Mouse (Mus musculus) lung, embryonic 16.5 days (tissue): Measurements from ENCODE around the gene Vnn3. TPM values are rescaled to one million over a fixed set of nuclear protein-coding genes. Genes with fewer than 3 reads are reported as not detected.

Experiments
- ATAC-seq: fragments of 200-750 bp; cut with Nextera tagmentation; 2 replicates; pipeline ENCODE4 v1.8.0; 2017; ENCODE audit warnings: low read depth, mild to moderate bottlenecking, moderate library complexity
- H3K27ac ChIP-seq: fragments of 300-500 bp; sonication (generic); 2 replicates; pipeline ENCODE4 v1.5.1; 2014; ENCODE audit warnings: mild to moderate bottlenecking, control low read depth, low read length
- H3K27me3 ChIP-seq: fragments of 300-500 bp; sonication (generic); 2 replicates; pipeline ENCODE4 v1.6.1; 2014; ENCODE audit warnings: low read depth, low read length, mixed read lengths; ENCODE audit not compliant: control insufficient read depth, insufficient read depth
- H3K36me3 ChIP-seq: fragments of 300-500 bp; sonication (generic); 2 replicates; pipeline ENCODE4 v1.6.1; 2014; ENCODE audit warnings: low read length; ENCODE audit not compliant: control insufficient read depth, insufficient read depth
- H3K4me1 ChIP-seq: fragments of 300-500 bp; sonication (generic); replicated peaks from 2 replicates; pipeline ENCODE4 v1.6.1; 2014; ENCODE audit warnings: low read length, mixed read lengths; ENCODE audit not compliant: control insufficient read depth, insufficient read depth
- H3K4me2 ChIP-seq: fragments of 300-500 bp; sonication (generic); 2 replicates; pipeline ENCODE4 v1.6.1; 2014; ENCODE audit warnings: low read depth, low read length, control low read depth
- H3K4me3 ChIP-seq: fragments of 300-500 bp; sonication (generic); 2 replicates; pipeline ENCODE4 v1.5.1; 2014; ENCODE audit warnings: mild to moderate bottlenecking, low read length, control low read depth
- H3K9ac ChIP-seq: fragments of 300-500 bp; sonication (generic); 2 replicates; pipeline ENCODE4 v1.6.1; 2014; ENCODE audit warnings: low read length, control low read depth
- H3K9me3 ChIP-seq: fragments of 300-500 bp; sonication (generic); 2 replicates; pipeline ENCODE4 v1.6.1; 2016; ENCODE audit warnings: low read length; ENCODE audit not compliant: control insufficient read depth
- WGBS: fragments of 180-500 bp; shearing (Covaris S2); extraction: QIAGEN DNeasy Blood & Tissue Kit; methylation state at CpG from one replicate; pipeline ENCODE4 v1.1.7; 2014; 5-methylcytosine and 5-hydroxymethylcytosine counted together
- polyA plus RNA-seq: library from polyadenylated mRNA; unstranded; fragments of >200 nt; fragmentation: Nextera tagmentation; extraction: Ambion mirVana; gene quantifications from 2 replicates; pipeline ENCODE4 v1.2.1, GENCODE M21; 2015

Vnn3 gene
- polyA plus RNA-seq: 0.29 and 0.53 TPM in 2 replicates

- Histone ChIP-seq H3K27me3 (no peaks in the 10 kb centered on the region), H3K4me1 (peaks cover 6% of the 10 kb centered on the region; the same call in 1 of the 2 replicates), H3K27ac (peak within 1 kb of the TSS; percentile 77), H3K4me3 (no peak within 1 kb of the TSS), H3K9ac (no peak within 1 kb of the TSS), H3K4me2 (no peak within 1 kb of the TSS), H3K9me3 (no peaks in the 10 kb centered on the region), H3K36me3 (no peaks in the 10 kb centered on the region)
- ATAC-seq: no peak
- WGBS: 41% methylated on average over 4 of the region's 4 CpGs
These were observed at the start of gene Vnn3 for GRCm38 (mm10) chr10:23851228-23851912. TSS of gene Vnn3 (plus strand) at chr10:23851462.

- no peaks in the 10 kb centered on the region for H3K9me3 ChIP-seq
- H3K27ac ChIP-seq: no peak overlapping the region
- H3K9ac ChIP-seq: no peak overlapping the region
- H3K4me3 ChIP-seq: no peak overlapping the region
- no peaks in the 10 kb centered on the region for H3K27me3 ChIP-seq
- H3K4me1 ChIP-seq: peaks cover 9% of the 10 kb centered on the region
- no peak for ATAC-seq
- H3K4me2 ChIP-seq: no peak overlapping the region
- H3K36me3 ChIP-seq: peaks cover 7% of the 10 kb centered on the region
- WGBS: 48% methylated on average over 3 of the region's 3 CpGs
These were observed 48.4 kb upstream of the Vnn3 start for GRCm38 (mm10) chr10:23802911-23803310.

- Histone ChIP-seq H3K9me3 (no peaks in the 10 kb centered on the region), H3K4me1 (peaks cover 2% of the 10 kb centered on the region; the same call in 1 of the 2 replicates), H3K36me3 (peaks cover 10% of the 10 kb centered on the region), H3K27ac (no peak overlapping the region), H3K9ac (no peak overlapping the region), H3K4me3 (no peak overlapping the region), H3K4me2 (no peak overlapping the region), H3K27me3 (no peaks in the 10 kb centered on the region)
- 80% methylated on average over 3 of the region's 3 CpGs for WGBS
- ATAC-seq: no peak
These were observed 46.6 kb upstream of the Vnn3 start for GRCm38 (mm10) chr10:23804665-23805064.

GRCm38 (mm10) chr10:23806201-23806600 lies 45.1 kb upstream of the Vnn3 start:
- ATAC-seq: no peak
- Histone ChIP-seq H3K9me3 (no peaks in the 10 kb centered on the region), H3K27me3 (no peaks in the 10 kb centered on the region), H3K4me3 (no peak overlapping the region), H3K4me2 (no peak overlapping the region), H3K27ac (no peak overlapping the region), H3K4me1 (no peaks in the 10 kb centered on the region), H3K9ac (no peak overlapping the region), H3K36me3 (peaks cover 13% of the 10 kb centered on the region)
- WGBS: 40% methylated on average over 4 of the region's 4 CpGs

GRCm38 (mm10) chr10:23811635-23812437 lies 39.4 kb upstream of the Vnn3 start:
- Histone ChIP-seq H3K36me3 (peaks cover 8% of the 10 kb centered on the region; the same call in 1 of the 2 replicates), H3K4me3 (no peak overlapping the region), H3K4me2 (no peak overlapping the region), H3K27me3 (no peaks in the 10 kb centered on the region), H3K9me3 (no peaks in the 10 kb centered on the region), H3K4me1 (no peaks in the 10 kb centered on the region), H3K27ac (no peak overlapping the region), H3K9ac (no peak overlapping the region)
- WGBS: 56% methylated on average over 8 of the region's 12 CpGs
- no peak for ATAC-seq

- no peaks in the 10 kb centered on the region for H3K9me3 ChIP-seq
- no peaks in the 10 kb centered on the region for H3K4me1 ChIP-seq
- H3K9ac ChIP-seq: no peak overlapping the region
- H3K4me2 ChIP-seq: no peak overlapping the region
- peaks cover 8% of the 10 kb centered on the region; the same call in 1 of the 2 replicates for H3K36me3 ChIP-seq
- no peak overlapping the region for H3K4me3 ChIP-seq
- H3K27ac ChIP-seq: no peak overlapping the region
- ATAC-seq: no peak
- H3K27me3 ChIP-seq: no peaks in the 10 kb centered on the region
These were observed 38.9 kb upstream of the Vnn3 start for GRCm38 (mm10) chr10:23812438-23812759.

- no peak overlapping the region for H3K4me3 ChIP-seq
- no peak for ATAC-seq
- 66% methylated on average over 11 of the region's 11 CpGs for WGBS
- H3K4me1 ChIP-seq: no peaks in the 10 kb centered on the region
- no peaks in the 10 kb centered on the region for H3K9me3 ChIP-seq
- H3K36me3 ChIP-seq: peaks cover 7% of the 10 kb centered on the region; the same call in 1 of the 2 replicates
- H3K9ac ChIP-seq: no peak overlapping the region
- H3K4me2 ChIP-seq: no peak overlapping the region
- no peak overlapping the region for H3K27ac ChIP-seq
- no peaks in the 10 kb centered on the region for H3K27me3 ChIP-seq
These were observed 38.2 kb upstream of the Vnn3 start for GRCm38 (mm10) chr10:23812852-23813766.

- no peaks in the 10 kb centered on the region for H3K4me1 ChIP-seq
- no peaks in the 10 kb centered on the region for H3K27me3 ChIP-seq
- no peak for ATAC-seq
- H3K4me2 ChIP-seq: no peak overlapping the region
- no peak overlapping the region for H3K4me3 ChIP-seq
- peaks cover 6% of the 10 kb centered on the region; the same call in 1 of the 2 replicates for H3K36me3 ChIP-seq
- H3K9ac ChIP-seq: no peak overlapping the region
- no peak overlapping the region for H3K27ac ChIP-seq
- 25% methylated on average over 1 of the region's 1 CpGs for WGBS
- H3K9me3 ChIP-seq: no peaks in the 10 kb centered on the region
These were observed 36.1 kb upstream of the Vnn3 start for GRCm38 (mm10) chr10:23815168-23815567.

- H3K9ac ChIP-seq: no peak overlapping the region
- H3K36me3 ChIP-seq: peaks cover 9% of the 10 kb centered on the region
- WGBS: 88% methylated on average over 7 of the region's 7 CpGs
- no peak overlapping the region for H3K27ac ChIP-seq
- no peak overlapping the region for H3K4me2 ChIP-seq
- H3K4me3 ChIP-seq: no peak overlapping the region
- H3K9me3 ChIP-seq: no peaks in the 10 kb centered on the region
- H3K27me3 ChIP-seq: no peaks in the 10 kb centered on the region
- ATAC-seq: no peak
- no peaks in the 10 kb centered on the region for H3K4me1 ChIP-seq
These were observed 35.0 kb upstream of the Vnn3 start for GRCm38 (mm10) chr10:23816241-23816640.
